16 mouse cellular contexts compared by ENCODE assay signal in the genomic region with DNA sequence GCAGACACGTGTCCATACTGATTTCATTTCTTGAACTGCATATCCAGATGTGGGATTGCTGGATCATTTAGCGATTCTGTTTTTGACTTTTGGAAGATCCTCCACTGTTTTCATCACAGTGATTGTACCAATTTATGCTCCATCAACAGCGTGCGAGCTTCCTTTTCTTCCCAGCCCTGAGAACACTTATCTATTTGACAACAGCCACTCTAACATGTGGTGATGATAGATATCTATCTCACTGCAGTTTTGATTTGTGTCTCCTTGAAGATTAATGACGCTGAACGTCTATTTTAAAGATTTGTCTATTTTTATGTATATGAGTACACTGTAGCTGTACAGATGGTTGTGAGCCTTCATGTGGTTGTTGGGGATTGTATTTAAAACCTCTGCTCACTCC.
"Had no signal": no experiment of that assay in that cellular context is flagged by ENCODE, and none has a peak within 500 bp of the region (broad histone marks: within the 10 kb centered on the region; RNA-seq: fewer than 3 reads in every experiment).

No protein-coding gene starts in this region.

- H3K27me3 ChIP-seq: neural tube, embryonic 13.5 days; neural tube, embryonic 15.5 days; stomach, embryonic 15.5 days had no signal

- DNase-seq: retina, postnatal 1 day; right cerebral cortex, adult 18-20 months; right cerebral cortex, postnatal 14 days; right cerebral cortex, postnatal 25 days; right cerebral cortex, postnatal 4 days; spleen, adult 18-20 months; thymus, adult 18-20 months; thymus, adult 2 months; thymus, postnatal 14 days; thymus, postnatal 25 days; thymus, postnatal 36 days; thymus, postnatal 4 days had no signal

- H3K9me3 ChIP-seq: neural tube, embryonic 13.5 days; neural tube, embryonic 15.5 days; stomach, embryonic 15.5 days had no signal

- H3K4me3 ChIP-seq: neural tube, embryonic 13.5 days; neural tube, embryonic 15.5 days; stomach, embryonic 15.5 days had no signal

- H3K36me3 ChIP-seq: neural tube, embryonic 13.5 days; neural tube, embryonic 15.5 days; stomach, embryonic 15.5 days had no signal

- H3K27ac ChIP-seq: neural tube, embryonic 13.5 days; neural tube, embryonic 15.5 days; stomach, embryonic 15.5 days; stomach, postnatal 0 days had no signal

- H3K9ac ChIP-seq: neural tube, embryonic 13.5 days; neural tube, embryonic 15.5 days; stomach, embryonic 15.5 days had no signal

- H3K4me1 ChIP-seq: neural tube, embryonic 13.5 days; neural tube, embryonic 15.5 days; stomach, embryonic 15.5 days had no signal
